Comparison of ENCODE assay signal across 17 mouse cellular contexts in genomic region chr7:51982303-51982702, GRCm38 (mm10). TPM values are rescaled to one million over a fixed set of nuclear protein-coding genes. Genes with fewer than 3 reads are reported as not detected.
A peak's percentile ranks its signal among the peaks of the same experiment; 100 is the strongest.
DNase-seq lines count a peak whose midpoint lies in the region; ATAC-seq and TF ChIP-seq lines count a peak whose summit lies in the region.
"Had no signal": no experiment of that assay in that cellular context is flagged by ENCODE, and none has a peak within 500 bp of the region (broad histone marks: within the 10 kb centered on the region; RNA-seq: fewer than 3 reads in every experiment).

No protein-coding gene starts in this region.

- no peak for TF ChIP-seq EP300 in liver, postnatal 0 days (IDR thresholded peaks at IDR 0.05; ENCODE audit: low read depth)

- no peak for TF ChIP-seq CTCF in liver, postnatal 0 days (IDR thresholded peaks at IDR 0.05; ENCODE audit: low read depth)

- no peak overlapping the region for H3K4me2 ChIP-seq in limb, embryonic 13.5 days (replicated peaks)
- H3K4me2 ChIP-seq in embryonic facial prominence, embryonic 14.5 days (ENCODE audit: low read depth, low read length) = no peak overlapping the region
- peak overlapping the region; percentile 27; the same call in 1 of the 2 replicates for H3K4me2 ChIP-seq in liver, postnatal 0 days (ENCODE audit: low read depth, low read length)
- H3K4me2 ChIP-seq in hindbrain, embryonic 11.5 days (replicated peaks; ENCODE audit: low read depth, low read length) = no peak overlapping the region
- H3K4me2 ChIP-seq: hindbrain, embryonic 13.5 days had no signal

- WGBS in heart, embryonic 10.5 days = 8% methylated on average over 1 of the region's 1 CpGs
- 11% methylated on average over 1 of the region's 1 CpGs for WGBS in limb, embryonic 13.5 days
- WGBS in limb, embryonic 10.5 days = 32% methylated on average over 1 of the region's 1 CpGs
- WGBS in embryonic facial prominence, embryonic 14.5 days = 8% methylated on average over 1 of the region's 1 CpGs
- 21% methylated on average over 1 of the region's 1 CpGs for whole genome bisulfite sequencing in liver, postnatal 0 days (ENCODE audit: insufficient replicate concordance)
- 32% methylated on average over 1 of the region's 1 CpGs for WGBS in hindbrain, embryonic 11.5 days

- peaks cover 17% of the 10 kb centered on the region for H3K4me1 ChIP-seq in heart, embryonic 10.5 days
- H3K4me1 ChIP-seq in limb, embryonic 13.5 days = peaks cover 5% of the 10 kb centered on the region
- no peaks in the 10 kb centered on the region for H3K4me1 ChIP-seq in limb, embryonic 10.5 days
- no peaks in the 10 kb centered on the region for H3K4me1 ChIP-seq in embryonic facial prominence, embryonic 14.5 days (ENCODE audit: control insufficient read depth, insufficient read depth, low read length)
- 0 out of 2 replicates have a peak, but pooled peaks cover 8% of the 10 kb centered on the region for H3K4me1 ChIP-seq in liver, postnatal 0 days (ENCODE audit: insufficient read depth)
- no peaks in the 10 kb centered on the region for H3K4me1 ChIP-seq in hindbrain, embryonic 11.5 days (replicated peaks; ENCODE audit: control insufficient read depth, insufficient read depth, low read length)
- H3K4me1 ChIP-seq: hindbrain, embryonic 13.5 days had no signal

- peak; percentile 76 for DNase-seq in heart, embryonic 10.5 days (ENCODE audit: low spot score)
- no peak for DNase-seq in heart, postnatal 4 days
- no peak for DNase-seq in limb, embryonic 10.5 days (ENCODE audit: low spot score)
- peak; percentile 39 for DNase-seq in embryonic facial prominence, embryonic 14.5 days (ENCODE audit: low spot score)
- no peak for DNase-seq in liver, postnatal 0 days
- no peak for DNase-seq in hindbrain, embryonic 11.5 days (ENCODE audit: low spot score)
- DNase-seq in spleen, postnatal 36 days (ENCODE audit: low spot score in 2 of 2) = no peak
- DNase-seq: adrenal gland, postnatal 14 days; cerebellum, adult 2 months; thymus, postnatal 4 days had no signal

- no peaks in the 10 kb centered on the region for H3K9me3 ChIP-seq in heart, embryonic 10.5 days
- no peaks in the 10 kb centered on the region for H3K9me3 ChIP-seq in limb, embryonic 13.5 days
- H3K9me3 ChIP-seq in limb, embryonic 10.5 days (replicated peaks) = no peaks in the 10 kb centered on the region
- no peaks in the 10 kb centered on the region for H3K9me3 ChIP-seq in embryonic facial prominence, embryonic 14.5 days (ENCODE audit: control insufficient read depth, low read length)
- no peaks in the 10 kb centered on the region for H3K9me3 ChIP-seq in liver, postnatal 0 days (ENCODE audit: low read length)
- H3K9me3 ChIP-seq in hindbrain, embryonic 11.5 days (ENCODE audit: control insufficient read depth, low read length) = no peaks in the 10 kb centered on the region
- H3K9me3 ChIP-seq: hindbrain, embryonic 13.5 days had no signal

- no peak overlapping the region for H3K9ac ChIP-seq in limb, embryonic 13.5 days
- H3K9ac ChIP-seq in embryonic facial prominence, embryonic 14.5 days (ENCODE audit: low read depth, low read length) = no peak overlapping the region
- H3K9ac ChIP-seq in liver, postnatal 0 days (replicated peaks) = no peak overlapping the region
- no peak overlapping the region for H3K9ac ChIP-seq in hindbrain, embryonic 11.5 days (ENCODE audit: low read depth, low read length)
- H3K9ac ChIP-seq: hindbrain, embryonic 13.5 days had no signal

- peak overlapping the region; percentile 52; the same call in 1 of the 2 replicates for H3K27ac ChIP-seq in heart, embryonic 10.5 days
- H3K27ac ChIP-seq in limb, embryonic 13.5 days = no peak overlapping the region
- H3K27ac ChIP-seq in limb, embryonic 10.5 days = no peak overlapping the region
- H3K27ac ChIP-seq in embryonic facial prominence, embryonic 14.5 days (replicated peaks; ENCODE audit: low read depth, low read length) = no peak overlapping the region
- H3K27ac ChIP-seq in liver, postnatal 0 days (ENCODE audit: low read depth) = no peak overlapping the region
- no peak overlapping the region for H3K27ac ChIP-seq in hindbrain, embryonic 11.5 days (ENCODE audit: low read depth, low read length)
- H3K27ac ChIP-seq: hindbrain, embryonic 13.5 days had no signal

- H3K4me3 ChIP-seq in heart, embryonic 10.5 days = no peak overlapping the region
- H3K4me3 ChIP-seq in limb, embryonic 13.5 days = no peak overlapping the region
- no peak overlapping the region for H3K4me3 ChIP-seq in limb, embryonic 10.5 days
- H3K4me3 ChIP-seq in embryonic facial prominence, embryonic 14.5 days (ENCODE audit: low read depth, low read length) = no peak overlapping the region
- no peak overlapping the region for H3K4me3 ChIP-seq in liver, postnatal 0 days (ENCODE audit: low read depth, low read length)
- H3K4me3 ChIP-seq in hindbrain, embryonic 11.5 days (ENCODE audit: low read depth, low read length) = no peak overlapping the region
- H3K4me3 ChIP-seq: hindbrain, embryonic 13.5 days had no signal

- no peaks in the 10 kb centered on the region for H3K36me3 ChIP-seq in heart, embryonic 10.5 days
- peaks cover 27% of the 10 kb centered on the region for H3K36me3 ChIP-seq in limb, embryonic 13.5 days
- no peaks in the 10 kb centered on the region for H3K36me3 ChIP-seq in limb, embryonic 10.5 days
- H3K36me3 ChIP-seq in embryonic facial prominence, embryonic 14.5 days (ENCODE audit: control insufficient read depth, insufficient read depth, low read length) = no peaks in the 10 kb centered on the region
- H3K36me3 ChIP-seq in liver, postnatal 0 days (replicated peaks; ENCODE audit: insufficient read depth, low read length) = no peaks in the 10 kb centered on the region
- H3K36me3 ChIP-seq in hindbrain, embryonic 11.5 days (ENCODE audit: control insufficient read depth, insufficient read depth, low read length) = no peaks in the 10 kb centered on the region
- H3K36me3 ChIP-seq: hindbrain, embryonic 13.5 days had no signal

- peak; percentile 57 for ATAC-seq in limb, embryonic 13.5 days (ENCODE audit: low FRiP score, low read depth)
- ATAC-seq in embryonic facial prominence, embryonic 14.5 days (ENCODE audit: low read depth) = peak; percentile 31; the same call in 1 of the 2 replicates
- no peak for ATAC-seq in liver, postnatal 0 days
- no peak for ATAC-seq in hindbrain, embryonic 11.5 days (ENCODE audit: low FRiP score)
- ATAC-seq: Patski had no signal

- H3K27me3 ChIP-seq in heart, embryonic 10.5 days (ENCODE audit: insufficient read depth, poor library complexity, severe bottlenecking) = no peaks in the 10 kb centered on the region
- H3K27me3 ChIP-seq in limb, embryonic 13.5 days = no peaks in the 10 kb centered on the region
- no peaks in the 10 kb centered on the region for H3K27me3 ChIP-seq in limb, embryonic 10.5 days (ENCODE audit: low read depth, poor library complexity, severe bottlenecking)
- H3K27me3 ChIP-seq in embryonic facial prominence, embryonic 14.5 days (replicated peaks; ENCODE audit: control insufficient read depth, insufficient read depth, low read length) = no peaks in the 10 kb centered on the region
- H3K27me3 ChIP-seq in liver, postnatal 0 days (ENCODE audit: insufficient read depth, low read length) = no peaks in the 10 kb centered on the region
- H3K27me3 ChIP-seq in hindbrain, embryonic 11.5 days (ENCODE audit: control insufficient read depth, insufficient read depth, low read length) = no peaks in the 10 kb centered on the region
- H3K27me3 ChIP-seq: hindbrain, embryonic 13.5 days; Patski had no signal

RNA-seq across cellular contexts. Expression of gene Svip, which starts 23.5 kb away (rescaled TPM):
- polyA plus RNA-seq in heart, embryonic 10.5 days (2016; fragmentation: Nextera tagmentation; extraction: Ambion mirVana) = 10.2 and 19.4 TPM in 2 replicates
- total RNA-seq in heart, postnatal 4 days (2021) = 1 to 10 TPM; 7.8 to 9.2 TPM
- 3.3 and 3.9 TPM in 2 replicates for polyA plus RNA-seq in limb, embryonic 13.5 days (2015; fragmentation: Nextera tagmentation; extraction: Ambion mirVana)
- polyA plus RNA-seq in limb, embryonic 10.5 days (2016; fragmentation: Nextera tagmentation; extraction: Ambion mirVana) = 1.8 and 2.0 TPM in 2 replicates
- 6.1 and 6.7 TPM in 2 replicates for polyA plus RNA-seq in embryonic facial prominence, embryonic 14.5 days (2014; fragmentation: Nextera tagmentation; extraction: Ambion mirVana)
- 10.0 and 10.3 TPM in 2 replicates for polyA plus RNA-seq in liver, postnatal 0 days (2015; fragmentation: Nextera tagmentation; extraction: Ambion mirVana)
- 18.1 and 20.0 TPM in 2 replicates for polyA plus RNA-seq in hindbrain, embryonic 11.5 days (2014; fragmentation: Nextera tagmentation; extraction: Ambion mirVana)

RNA-seq across cellular contexts. Expression of gene 1700015G11Rik, which starts 33.2 kb away (rescaled TPM):
- polyA plus RNA-seq in heart, embryonic 10.5 days (2016; fragmentation: Nextera tagmentation; extraction: Ambion mirVana) = not detected in 2 replicates
- total RNA-seq in heart, postnatal 4 days (2021) = not detected
- polyA plus RNA-seq in limb, embryonic 13.5 days (2015; fragmentation: Nextera tagmentation; extraction: Ambion mirVana) = not detected in 2 replicates
- not detected in 2 replicates for polyA plus RNA-seq in limb, embryonic 10.5 days (2016; fragmentation: Nextera tagmentation; extraction: Ambion mirVana)
- not detected in 2 replicates for polyA plus RNA-seq in embryonic facial prominence, embryonic 14.5 days (2014; fragmentation: Nextera tagmentation; extraction: Ambion mirVana)
- polyA plus RNA-seq in liver, postnatal 0 days (2015; fragmentation: Nextera tagmentation; extraction: Ambion mirVana) = not detected in 2 replicates
- polyA plus RNA-seq in hindbrain, embryonic 11.5 days (2014; fragmentation: Nextera tagmentation; extraction: Ambion mirVana) = not detected in 2 replicates
- total RNA-seq: adrenal gland, postnatal 14 days; gastrocnemius, adult 8-10 months; layer of hippocampus, postnatal 25 days had no signal
- polyA plus RNA-seq: cerebellum, adult 2 months; hindbrain, embryonic 13.5 days; kidney, embryonic 14.5 days; lung, embryonic 16.5 days; Patski had no signal

Comparison
In these comparisons a context has a peak if more than half of its experiments do, and no peak if none do; other contexts are left out.
1. DNase-seq: peak in heart, embryonic 10.5 days (single experiment) and embryonic facial prominence, embryonic 14.5 days (single experiment); none in heart, postnatal 4 days (single experiment), limb, embryonic 10.5 days (single experiment), liver, postnatal 0 days (single experiment), hindbrain, embryonic 11.5 days (single experiment) and spleen, postnatal 36 days (0 of 2).
2. ATAC-seq: peak in limb, embryonic 13.5 days (single experiment) and embryonic facial prominence, embryonic 14.5 days (single experiment); none in liver, postnatal 0 days (single experiment) and hindbrain, embryonic 11.5 days (single experiment).